20 mouse cellular contexts compared by ENCODE assay signal in the genomic region with DNA sequence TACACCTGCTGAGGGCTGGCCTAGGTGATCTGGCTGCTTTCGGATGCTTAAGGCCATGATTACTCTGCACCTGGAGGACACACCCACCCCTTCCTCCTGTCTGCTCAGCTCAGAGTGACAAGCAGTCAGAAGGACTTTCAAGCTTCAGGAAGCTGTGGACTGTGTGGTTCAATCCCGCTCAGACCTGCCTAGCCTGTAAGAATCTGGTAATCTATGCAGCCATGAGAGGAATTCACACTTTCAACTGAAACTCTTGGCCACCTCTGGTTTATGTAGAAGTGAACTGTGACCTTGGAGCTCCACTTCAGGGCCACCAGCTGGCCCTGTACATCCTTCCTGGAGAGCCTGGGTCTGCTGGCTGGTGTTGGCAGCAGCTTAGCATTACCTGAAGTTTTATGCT. TPM values are rescaled to one million over a fixed set of nuclear protein-coding genes. Genes with fewer than 3 reads are reported as not detected.
DNase-seq lines count a peak whose midpoint lies in the region; ATAC-seq and TF ChIP-seq lines count a peak whose summit lies in the region.
"Had no signal": no experiment of that assay in that cellular context is flagged by ENCODE, and none has a peak within 500 bp of the region (broad histone marks: within the 10 kb centered on the region; RNA-seq: fewer than 3 reads in every experiment).

No protein-coding gene starts in this region.

- no peak overlapping the region for H3K4me2 ChIP-seq in heart, embryonic 13.5 days
- H3K4me2 ChIP-seq in intestine, postnatal 0 days (replicated peaks; ENCODE audit: low read depth) = no peak overlapping the region
- H3K4me2 ChIP-seq: embryonic facial prominence, embryonic 15.5 days; midbrain, embryonic 12.5 days had no signal

- TF ChIP-seq CTCF in intestine, postnatal 0 days (IDR thresholded peaks at IDR 0.05; ENCODE audit: low read depth) = no peak
- TF ChIP-seq CTCF in gastrocnemius, adult 2 months (IDR thresholded peaks at IDR 0.05) = no peak

- H3K36me3 ChIP-seq in heart, embryonic 13.5 days = no peaks in the 10 kb centered on the region
- H3K36me3 ChIP-seq in intestine, postnatal 0 days (ENCODE audit: control insufficient read depth, insufficient read depth) = no peaks in the 10 kb centered on the region
- H3K36me3 ChIP-seq: embryonic facial prominence, embryonic 15.5 days; midbrain, embryonic 12.5 days had no signal

- peaks cover 14% of the 10 kb centered on the region for H3K4me1 ChIP-seq in heart, embryonic 13.5 days
- H3K4me1 ChIP-seq in intestine, postnatal 0 days (replicated peaks; ENCODE audit: control insufficient read depth, insufficient read depth, low read length) = no peaks in the 10 kb centered on the region

- H3K9ac ChIP-seq in heart, embryonic 13.5 days = 0 out of 2 replicates have a peak overlapping the region, but pooled peaks have one; percentile 14
- no peak overlapping the region for H3K9ac ChIP-seq in intestine, postnatal 0 days (ENCODE audit: low read depth, low read length)
- H3K9ac ChIP-seq: embryonic facial prominence, embryonic 15.5 days; liver, embryonic 14.5 days; midbrain, embryonic 12.5 days had no signal

- H3K4me3 ChIP-seq in heart, embryonic 13.5 days = no peak overlapping the region
- no peak overlapping the region for H3K4me3 ChIP-seq in intestine, postnatal 0 days (ENCODE audit: low read depth, low read length)
- no peak overlapping the region for H3K4me3 ChIP-seq in gastrocnemius, adult 2 months
- H3K4me3 ChIP-seq: embryonic facial prominence, embryonic 15.5 days; midbrain, embryonic 12.5 days; myocyte had no signal

- DNase-seq in heart, adult 8-10 months (ENCODE audit: low spot score) = no peak
- peak; percentile 31 for DNase-seq in ES-CJ7 (ENCODE audit: low read depth, low spot score)
- DNase-seq in kidney, postnatal 25 days = peak; percentile 40 to 80
- no peak for DNase-seq in right cerebral cortex, postnatal 4 days
- no peak for DNase-seq in gastrocnemius, adult 2 months
- DNase-seq: adrenal gland, adult 2 months; cerebellum, adult 18-20 months; heart, postnatal 36 days; layer of hippocampus, postnatal 36 days; spleen, adult 18-20 months had no signal

- H3K27ac ChIP-seq in heart, embryonic 13.5 days (replicated peaks) = no peak overlapping the region
- H3K27ac ChIP-seq in intestine, postnatal 0 days (ENCODE audit: low read depth, low read length) = no peak overlapping the region
- H3K27ac ChIP-seq in gastrocnemius, adult 2 months = no peak overlapping the region
- H3K27ac ChIP-seq: embryonic facial prominence, embryonic 15.5 days; liver, embryonic 14.5 days; macrophage; midbrain, embryonic 12.5 days had no signal

- intact Hi-C loops in gastrocnemius, adult 2 months (cut with DNase I) = no loop called here

- ATAC-seq in heart, embryonic 13.5 days (ENCODE audit: extremely low read depth, insufficient number of reproducible peaks, low FRiP score, low TSS enrichment) = no peak
- peak; percentile 83 for ATAC-seq in intestine, postnatal 0 days
- ATAC-seq in activated CD4-positive, CD25-positive, alpha-beta regulatory T cell, adult 4 months = no peak
- ATAC-seq: forebrain, embryonic 16.5 days; inflammation-experienced regulatory T-cells, adult 6 months had no signal

- 29% methylated on average over 2 of the region's 2 CpGs for WGBS in heart, embryonic 13.5 days
- WGBS in intestine, postnatal 0 days = 26% methylated on average over 2 of the region's 2 CpGs

- peaks cover 2% of the 10 kb centered on the region for H3K9me3 ChIP-seq in heart, embryonic 13.5 days
- no peaks in the 10 kb centered on the region for H3K9me3 ChIP-seq in intestine, postnatal 0 days (ENCODE audit: control insufficient read depth)
- H3K9me3 ChIP-seq: embryonic facial prominence, embryonic 15.5 days; midbrain, embryonic 12.5 days had no signal

- H3K27me3 ChIP-seq in heart, embryonic 13.5 days (replicated peaks) = no peaks in the 10 kb centered on the region
- no peaks in the 10 kb centered on the region for H3K27me3 ChIP-seq in intestine, postnatal 0 days (replicated peaks; ENCODE audit: control insufficient read depth, insufficient read depth, low read length)
- H3K27me3 ChIP-seq: embryonic facial prominence, embryonic 15.5 days had no signal

RNA-seq across cellular contexts. Expression of a gene that starts 11.9 kb away (rescaled TPM):
- 255 and 280 TPM in 2 replicates for polyA plus RNA-seq in heart, embryonic 13.5 days (2015; fragmentation: Nextera tagmentation; extraction: Ambion mirVana)
- 10 to 100 TPM; 12.0 to 15.8 (median 13.6) TPM for total RNA-seq in heart, adult 8-10 months (2022)
- 313 and 344 TPM in 2 replicates for polyA plus RNA-seq in intestine, postnatal 0 days (2015; fragmentation: Nextera tagmentation; extraction: Ambion mirVana)
- 1 to 10 TPM; 1.6 to 2.0 TPM for total RNA-seq in gastrocnemius, adult 2 months (2021)
- 100 to 1,000 TPM; 302 to 334 TPM for polyA plus RNA-seq in activated CD4-positive, CD25-positive, alpha-beta regulatory T cell, adult 4 months (2017; shearing (Covaris generic))

Comparison
In these comparisons a context has a peak if more than half of its experiments do, and no peak if none do; other contexts are left out.
1. DNase-seq: peak in ES-CJ7 (single experiment) and kidney, postnatal 25 days (2 of 2); none in heart, adult 8-10 months (single experiment), right cerebral cortex, postnatal 4 days (single experiment) and gastrocnemius, adult 2 months (single experiment).